Mouse (Mus musculus): ENCODE measurements around the gene Gm43302.
"Not testable (repeated sequence)": the region's sequence is repeated elsewhere in the genome, so short reads cannot be mapped to it uniquely, and the experiment has no call there.

Gene Gm43302

DNA sequence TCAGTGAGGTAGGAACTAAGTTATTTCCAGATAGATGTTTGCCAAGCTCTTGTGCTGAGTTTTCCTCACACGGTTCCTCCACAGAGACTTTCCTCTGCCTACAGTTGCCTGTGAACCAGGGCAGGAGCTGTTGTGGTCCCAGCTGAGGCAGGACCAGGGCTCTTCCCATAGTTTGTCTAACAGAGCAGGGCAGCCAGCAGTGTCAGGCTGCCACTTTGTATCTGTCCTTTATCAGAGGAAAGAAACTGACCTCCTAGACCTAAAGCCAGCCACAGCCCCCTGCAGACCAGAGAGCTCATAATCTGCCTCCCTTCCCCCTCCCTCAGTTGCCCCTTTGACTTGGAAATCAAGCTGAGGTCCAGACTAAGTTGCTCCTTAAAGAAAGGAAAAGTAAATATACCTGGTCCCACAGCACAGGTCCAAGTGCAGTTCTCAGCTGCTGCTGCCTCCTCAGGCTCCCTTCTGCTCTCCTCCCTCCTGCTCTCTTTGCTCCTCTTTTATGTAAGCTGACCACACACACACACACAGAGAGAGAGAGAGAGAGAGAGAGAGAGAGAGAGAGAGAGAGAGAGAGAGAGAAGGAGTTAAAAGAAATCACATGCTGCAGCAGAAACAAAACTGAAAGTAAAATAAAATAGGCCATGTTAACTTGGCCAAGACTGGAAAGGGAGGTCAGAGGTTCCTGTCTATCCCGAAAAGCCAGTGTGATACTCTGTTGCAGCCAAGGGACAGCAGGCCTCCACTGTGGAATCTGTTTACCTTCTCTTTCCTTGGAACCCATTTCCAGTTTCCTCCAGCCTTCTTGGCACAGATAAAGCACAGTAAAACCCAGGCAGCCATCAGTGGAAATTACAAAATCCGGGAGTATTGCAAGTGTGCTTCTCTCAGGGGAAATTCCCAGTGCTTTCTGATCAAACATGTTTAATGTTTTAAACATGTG lies at the start of gene Gm43302, which contains the start of gene Gbp6:
TSS of gene Gm43302 (minus strand) at position 470 of the 940 bp plus-strand sequence.
TSS of gene Gbp6 (minus strand) at position 473 of the 940 bp plus-strand sequence.
- DNase-seq: peak; percentile 35

DNA sequence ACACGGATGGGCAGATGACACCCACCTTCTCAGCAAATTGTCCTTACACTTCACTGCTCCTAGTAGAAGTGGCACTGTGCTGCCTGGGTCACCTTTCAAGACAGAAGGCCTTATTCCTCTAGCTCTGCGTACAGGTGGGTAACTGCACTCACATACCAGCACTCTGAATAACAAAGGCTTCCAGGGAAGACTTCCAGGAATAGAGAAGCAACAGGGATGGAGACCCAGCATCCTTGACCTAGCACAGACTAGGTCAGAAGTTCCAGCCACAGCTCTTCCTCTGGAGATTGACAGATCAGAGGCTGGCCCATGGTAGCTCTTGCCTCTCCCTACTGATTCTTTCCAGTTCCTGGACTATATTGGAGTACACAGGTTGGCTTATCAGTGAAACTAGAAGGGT lies 47.8 kb upstream of the Gm43302 start:
- DNase-seq: no peak

- no peak for DNase-seq
These were observed 29.0 kb upstream of the Gm43302 start for GRCm38 (mm10) chr5:105322543-105322942.

- DNase-seq: no peak
These were observed 17.4 kb upstream of the Gm43302 start for GRCm38 (mm10) chr5:105310941-105311340.

- DNase-seq: not testable (repeated sequence)
These were observed 15.7 kb upstream of the Gm43302 start for GRCm38 (mm10) chr5:105309148-105309547.

DNA sequence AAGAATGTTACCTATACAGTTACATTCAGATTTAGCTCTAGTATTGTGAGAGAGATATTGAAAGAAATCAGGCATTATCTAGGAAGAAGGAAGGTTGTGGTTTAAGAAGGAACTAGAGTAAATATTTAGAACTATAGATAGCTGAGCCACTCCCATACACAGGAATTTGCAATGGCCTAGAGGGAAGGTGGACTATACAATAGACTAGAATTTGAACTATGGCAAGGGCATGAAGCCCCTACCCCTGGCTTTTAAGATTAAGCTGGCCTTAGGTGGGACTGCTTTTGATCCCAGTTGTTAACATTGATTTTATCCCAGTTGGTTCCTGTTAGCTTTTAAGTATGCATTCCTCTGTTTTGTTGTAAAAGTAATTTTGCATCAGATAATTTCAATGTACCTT lies 13.5 kb upstream of the Gm43302 start:
- not testable (repeated sequence) for DNase-seq

GRCm38 (mm10) chr5:105306159-105306581 lies 12.7 kb upstream of the Gm43302 start:
- DNase-seq: no peak

- DNase-seq: not testable (repeated sequence)
These were observed 12.2 kb upstream of the Gm43302 start for GRCm38 (mm10) chr5:105305671-105306070.

DNA sequence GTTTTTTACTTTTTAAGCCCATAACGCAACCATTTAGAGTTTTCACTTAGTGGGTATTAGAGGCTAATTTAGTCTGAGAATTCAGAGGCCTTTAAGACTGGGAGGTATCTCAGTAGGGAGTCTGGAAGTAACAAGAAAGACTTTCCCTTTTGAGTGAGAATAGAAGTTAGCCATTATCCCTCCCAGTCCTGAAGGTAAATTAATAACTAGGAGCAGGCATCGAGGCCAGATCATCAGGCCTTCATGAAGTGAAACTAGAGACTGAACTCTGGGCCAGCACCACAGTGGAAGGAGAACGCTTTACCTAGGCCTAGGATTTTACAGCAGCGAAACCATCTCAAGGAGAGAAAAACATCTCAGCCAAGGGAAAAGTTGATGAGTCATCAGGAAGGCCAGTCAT lies 8.5 kb upstream of the Gm43302 start:
- no peak for DNase-seq

DNA sequence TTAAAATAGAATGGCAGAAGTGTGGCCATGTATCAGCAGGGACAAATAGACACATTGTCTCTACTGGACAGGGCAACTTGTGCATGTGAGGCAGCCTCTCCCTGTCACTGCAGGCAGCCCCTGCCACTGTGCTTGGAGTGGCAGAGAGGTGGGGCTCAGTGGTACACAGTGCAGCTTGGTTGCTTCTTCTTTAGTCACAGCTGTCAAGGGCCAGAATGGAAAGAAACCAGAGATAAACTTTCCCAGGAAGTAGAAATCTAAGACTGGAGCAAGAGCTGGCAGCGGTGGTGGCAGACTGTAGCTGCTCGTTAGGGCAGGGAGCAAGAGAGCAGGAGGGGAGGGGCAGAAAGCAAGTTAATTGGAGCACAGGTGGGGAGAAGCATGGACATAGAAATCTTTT lies 8.0 kb upstream of the Gm43302 start:
- DNase-seq: no peak

- DNase-seq: no peak
These were observed 2.3 kb upstream of the Gm43302 start for GRCm38 (mm10) chr5:105295746-105296145.

- DNase-seq: peak; percentile 38
These were observed 1.0 kb downstream of the Gm43302 start for GRCm38 (mm10) chr5:105292492-105292891.

DNA sequence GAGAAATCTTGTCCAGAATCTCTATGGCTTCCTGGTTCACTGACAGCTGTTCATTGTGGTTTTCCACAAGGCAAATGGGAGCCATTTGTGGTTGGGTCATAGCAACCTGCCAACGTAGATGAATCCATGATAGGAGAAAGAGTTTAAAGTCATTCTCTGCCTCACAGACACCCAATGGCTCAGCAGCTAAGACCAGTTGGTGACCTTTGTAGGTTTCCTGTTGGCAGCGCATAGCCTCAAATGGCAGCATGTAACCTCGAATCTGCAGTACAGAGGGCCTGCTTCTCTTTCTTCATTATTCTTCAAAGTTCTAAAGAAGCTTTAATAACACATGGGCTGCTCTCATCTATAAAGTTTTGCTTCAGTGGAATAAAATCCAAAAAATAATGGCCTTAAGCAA lies 2.6 kb downstream of the Gm43302 start:
- DNase-seq: not testable (repeated sequence)

- not testable (repeated sequence) for DNase-seq
These were observed 32.8 kb downstream of the Gm43302 start for GRCm38 (mm10) chr5:105260673-105261072.

GRCm38 (mm10) chr5:105252491-105252890 lies 41.0 kb downstream of the Gm43302 start:
- DNase-seq: no peak

- DNase-seq: not testable (repeated sequence)
These were observed 48.8 kb downstream of the Gm43302 start for GRCm38 (mm10) chr5:105244741-105245140.

DNA sequence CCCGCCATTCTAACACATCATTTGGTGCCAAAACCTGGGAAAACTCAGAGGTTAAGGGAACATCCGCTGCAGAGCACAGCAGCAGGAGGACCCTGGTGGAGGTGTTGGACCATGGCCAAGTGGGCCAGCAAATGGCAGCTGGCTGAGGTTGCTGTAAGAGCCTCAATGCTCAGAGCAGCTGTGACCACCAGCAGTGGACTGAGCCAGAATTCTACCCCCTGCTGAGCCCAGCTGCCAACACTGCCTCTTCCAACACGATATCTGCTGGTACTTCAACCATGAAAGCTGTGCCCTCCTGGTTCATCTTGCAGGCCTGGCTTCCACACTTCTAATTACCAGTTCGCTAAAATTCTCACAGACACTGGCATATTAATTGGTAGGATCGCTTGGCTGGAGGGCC lies 52.5 kb downstream of the Gm43302 start:
- DNase-seq: peak; percentile 80

GRCm38 (mm10) chr5:105239483-105240047 lies 53.9 kb downstream of the Gm43302 start, which contains the start of gene Gbp10:
Gene Gbp10, minus strand, starts transcription at chr5:105239533.
- not testable (repeated sequence) for DNase-seq

GRCm38 (mm10) chr5:105238402-105238801 lies 55.1 kb downstream of the Gm43302 start:
- not testable (repeated sequence) for DNase-seq

DNA sequence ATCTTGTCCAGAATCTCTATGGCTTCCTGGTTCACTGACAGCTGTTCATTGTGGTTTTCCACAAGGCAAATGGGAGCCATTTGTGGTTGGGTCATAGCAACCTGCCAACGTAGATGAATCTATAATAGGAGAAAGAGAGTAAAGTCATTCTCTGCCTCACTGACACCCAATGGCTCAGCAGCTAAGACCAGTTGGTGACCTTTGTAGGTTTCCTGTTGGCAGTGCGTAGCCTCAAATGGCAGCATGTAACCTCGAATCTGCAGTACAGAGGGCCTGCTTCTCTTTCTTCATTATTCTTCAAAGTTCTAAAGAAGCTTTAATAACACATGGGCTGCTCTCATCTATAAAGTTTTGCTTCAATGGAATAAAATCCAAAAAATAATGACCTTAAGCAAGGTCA lies 57.5 kb downstream of the Gm43302 start:
- not testable (repeated sequence) for DNase-seq

DNA sequence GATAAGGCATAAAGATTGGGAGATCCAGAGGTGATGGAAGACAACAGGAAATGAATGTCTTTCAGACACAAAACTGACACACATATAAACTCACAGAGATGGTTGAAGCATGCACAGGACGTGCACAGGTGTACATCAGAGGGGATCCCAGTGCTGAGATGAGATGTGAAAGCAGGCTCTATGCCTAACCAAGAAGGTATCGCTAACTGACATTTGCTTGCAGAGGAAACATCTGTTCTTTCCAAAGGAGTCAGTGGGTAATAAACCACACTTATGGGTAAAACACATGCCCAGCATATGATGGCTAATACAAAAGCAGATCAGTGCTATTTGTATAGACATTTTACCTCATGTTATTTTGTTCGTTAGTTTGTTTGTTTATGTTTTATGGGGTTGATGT lies 84.5 kb downstream of the Gm43302 start:
- not testable (repeated sequence) for DNase-seq

DNA sequence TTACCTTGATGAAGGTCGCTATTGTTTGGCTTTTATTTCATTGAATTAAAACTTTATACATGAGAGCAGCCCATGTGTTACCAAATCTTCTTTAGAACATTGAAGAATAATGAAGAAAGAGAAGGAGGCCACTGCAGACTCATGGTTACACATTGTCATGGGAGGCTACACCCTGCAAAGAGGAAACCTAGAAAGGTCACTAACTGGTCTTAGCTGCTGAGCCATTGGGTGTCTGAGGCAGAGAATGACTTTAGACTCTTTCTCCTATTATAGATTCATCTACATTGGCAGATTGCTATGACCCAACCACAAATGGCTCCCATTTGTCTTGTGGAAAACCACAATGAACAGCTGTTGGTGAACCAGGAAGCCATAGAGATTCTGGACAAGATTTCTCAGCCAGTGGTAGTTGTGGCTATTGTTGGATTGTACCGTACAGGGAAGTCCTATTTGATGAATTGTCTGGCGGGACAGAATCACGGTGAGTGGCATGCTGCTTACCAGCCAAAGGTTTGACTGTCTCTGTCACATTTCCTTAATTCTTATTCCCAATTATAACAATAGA lies 92.6 kb downstream of the Gm43302 start:
- not testable (repeated sequence) for DNase-seq

DNA sequence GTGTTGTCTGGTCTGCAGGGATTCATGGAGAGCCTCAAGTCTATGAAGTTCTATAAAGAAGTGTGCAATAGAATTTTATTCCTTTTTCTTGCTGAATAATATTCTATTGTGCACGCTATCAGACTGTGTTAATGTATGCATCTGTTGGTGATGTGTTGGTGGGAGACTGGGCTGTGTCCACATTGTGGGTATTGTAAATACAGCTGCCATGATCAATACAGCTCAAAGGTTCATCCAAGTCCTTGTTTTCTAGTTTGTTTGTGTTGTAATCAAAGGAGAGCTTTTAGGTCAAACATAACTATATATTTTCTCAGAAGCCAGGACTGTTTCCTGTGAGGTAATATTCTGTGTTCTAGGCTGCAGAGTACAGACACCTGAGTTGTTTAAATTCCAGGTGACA lies 94.3 kb downstream of the Gm43302 start:
- not testable (repeated sequence) for DNase-seq
